Mouse (Mus musculus) bone marrow macrophage, adult 2 months (primary cell): ENCODE measurements around the gene Phf3. TPM values are rescaled to one million over a fixed set of nuclear protein-coding genes. Genes with fewer than 3 reads are reported as not detected.
"Not testable (repeated sequence)": the region's sequence is repeated elsewhere in the genome, so short reads cannot be mapped to it uniquely, and the experiment has no call there.

Experiments
- H3K27ac ChIP-seq: 2 replicates; pipeline ENCODE4 v1.5.1; 2012; ENCODE audit warnings: low read depth, low read length; ENCODE audit not compliant: insufficient read depth
- H3K4me1 ChIP-seq: 2 replicates; pipeline ENCODE4 v1.6.1; 2012; ENCODE audit warnings: low read length; ENCODE audit not compliant: control insufficient read depth, insufficient read depth
- H3K4me3 ChIP-seq: 2 replicates; pipeline ENCODE4 v1.5.1; 2012; ENCODE audit warnings: mild to moderate bottlenecking, low read length, moderate library complexity; ENCODE audit not compliant: insufficient read depth
- CTCF ChIP-seq: IDR thresholded peaks from 2 replicates; pipeline ENCODE4 v1.5.1; 2012; ENCODE audit warnings: low read depth, mild to moderate bottlenecking, low read length, moderate library complexity
- POLR2A ChIP-seq: IDR thresholded peaks from 2 replicates; pipeline ENCODE4 v1.6.1; 2012; ENCODE audit warnings: mild to moderate bottlenecking, low read depth, low read length, borderline replicate concordance
- polyA plus RNA-seq: library from polyadenylated mRNA; stranded (reverse); fragments of >200 nt; gene quantifications from 2 replicates; pipeline ENCODE4 v1.2.4, GENCODE M21; 2012; ENCODE audit not compliant: missing spikeins, insufficient read depth, insufficient read length

Phf3 gene
- polyA plus RNA-seq, 1 experiment = 55.2 TPM

GRCm38 (mm10) chr1:30772851-30773250 is 100.9 kb downstream of the Phf3 start:
- Histone ChIP-seq H3K4me1 (no peaks in the 10 kb centered on the region), H3K27ac (no peak overlapping the region), H3K4me3 (no peak overlapping the region)
- no peak for TF ChIP-seq CTCF
- no peak for TF ChIP-seq POLR2A

- Histone ChIP-seq H3K4me1 (no peaks in the 10 kb centered on the region), H3K27ac (no peak overlapping the region), H3K4me3 (no peak overlapping the region)
- TF ChIP-seq POLR2A (no peak), CTCF (no peak)
Observed at GRCm38 (mm10) chr1:30771772-30772171, 101.9 kb downstream of the Phf3 start.

GRCm38 (mm10) chr1:30770599-30770998 is 103.1 kb downstream of the Phf3 start:
- 0 out of 2 replicates have a peak overlapping the region, but pooled peaks have one; percentile 3 for H3K4me3 ChIP-seq
- H3K27ac ChIP-seq, H3K4me1 ChIP-seq: not testable (repeated sequence)

GRCm38 (mm10) chr1:30756794-30757193 is 116.9 kb downstream of the Phf3 start:
- Histone ChIP-seq H3K4me3 (no peak overlapping the region), H3K27ac (no peak overlapping the region), H3K4me1 (no peaks in the 10 kb centered on the region)
- no peak for TF ChIP-seq POLR2A
- TF ChIP-seq CTCF = no peak

- H3K4me3 ChIP-seq = no peak overlapping the region
- no peaks in the 10 kb centered on the region for H3K4me1 ChIP-seq
- no peak overlapping the region for H3K27ac ChIP-seq
- TF ChIP-seq CTCF = no peak
Observed at GRCm38 (mm10) chr1:30755453-30756224, 118.1 kb downstream of the Phf3 start.

Other genes starting within 250 kb of the Phf3 start
- not detected in 2 replicates for gene AC153137.1, start 104.0 kb upstream of the Phf3 start, polyA plus RNA-seq